Mouse (Mus musculus) embryo, embryonic 11.5 days (tissue): ENCODE results near the gene Lrrc4.

ENCODE experiments used
- DNase-seq: peaks from one replicate; pipeline ENCODE4 v3.0.0-alpha.2; 2012; ENCODE audit warnings: low read depth, low spot score

Lrrc4 gene

DNA sequence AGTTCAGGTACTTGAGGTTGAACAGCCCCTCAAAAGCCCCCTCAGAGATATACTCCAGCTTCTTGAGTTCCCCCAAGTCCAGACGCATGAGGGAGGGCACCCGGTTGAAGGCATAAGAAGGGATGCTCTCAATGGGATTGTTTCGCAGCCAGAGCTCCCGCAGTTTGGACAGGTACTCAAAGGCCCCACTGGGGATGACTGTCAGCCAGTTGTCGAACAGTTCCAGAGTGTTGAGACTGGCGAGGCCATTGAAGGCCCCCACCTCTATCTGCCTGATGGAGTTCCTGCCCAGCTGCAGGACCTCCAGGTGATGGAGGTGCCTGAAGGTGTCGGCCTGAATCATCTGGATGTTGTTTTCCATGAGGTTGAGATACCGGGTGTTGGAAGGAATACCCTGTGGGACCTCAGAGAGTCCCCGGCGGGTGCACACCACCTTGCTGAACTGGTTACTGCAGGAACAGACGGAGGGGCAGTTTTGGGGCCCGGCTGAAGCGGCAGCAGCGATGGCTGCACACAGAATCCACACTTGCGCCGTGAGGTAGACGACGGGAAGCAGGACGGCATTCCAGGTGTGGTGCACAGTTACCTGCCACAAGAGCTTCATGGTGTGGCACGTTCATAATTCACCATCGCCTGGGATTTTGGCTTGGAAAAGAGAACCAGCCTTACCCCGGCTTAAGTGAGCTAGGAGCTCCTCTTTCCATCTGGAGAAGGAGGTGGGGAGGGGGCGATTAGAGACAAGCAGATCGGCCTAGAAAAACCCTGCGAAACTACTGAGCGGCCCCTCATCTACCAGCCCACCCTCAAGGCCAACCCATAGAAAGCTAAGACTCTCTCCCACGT is at the start of gene Lrrc4:
Gene Lrrc4 (minus strand): TSS at position 737 of the 843 bp plus-strand sequence.
- DNase-seq, result no peak

- DNase-seq, result no peak
Observed at GRCm38 (mm10) chr6:28880909-28881308, 49.4 kb upstream of the Lrrc4 start.

- DNase-seq, result no peak
Observed at GRCm38 (mm10) chr6:28879315-28879714, 47.8 kb upstream of the Lrrc4 start.

DNA sequence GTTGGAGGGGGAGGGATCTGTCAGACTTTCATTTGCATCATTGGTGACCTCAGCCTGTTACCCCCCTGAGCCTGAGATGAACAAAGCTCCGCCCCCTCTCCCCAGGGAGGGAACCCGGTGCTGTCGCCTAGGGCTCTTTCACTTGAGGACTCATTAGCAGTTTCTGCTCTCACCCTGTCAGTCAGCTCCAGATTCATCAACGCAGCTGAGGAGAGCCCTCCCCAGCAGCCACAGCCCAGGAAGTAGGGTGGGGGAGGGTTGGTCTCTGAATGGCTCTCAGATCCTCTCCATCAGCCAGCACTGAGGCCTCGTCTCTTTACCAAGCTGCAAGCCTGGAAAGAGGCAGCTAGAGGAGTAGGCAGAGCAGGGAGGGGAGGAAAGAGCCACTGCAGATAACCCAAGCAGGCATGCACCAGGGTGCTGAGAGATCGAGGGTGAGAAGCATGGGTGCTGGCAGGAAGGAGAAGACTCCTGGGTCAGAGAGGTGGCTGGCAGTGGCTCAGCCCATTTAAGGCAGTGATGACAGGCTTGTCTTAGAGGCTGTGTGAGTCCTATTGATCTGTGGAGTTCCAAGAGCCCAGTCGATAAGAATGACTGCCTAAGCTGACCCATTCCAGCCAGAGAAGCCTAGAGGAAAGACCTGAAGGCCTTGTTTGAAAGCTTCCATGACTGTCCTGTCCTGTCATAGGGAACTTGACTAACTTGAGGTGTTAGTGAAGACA is 46.6 kb upstream of the Lrrc4 start:
- no peak for DNase-seq

DNA sequence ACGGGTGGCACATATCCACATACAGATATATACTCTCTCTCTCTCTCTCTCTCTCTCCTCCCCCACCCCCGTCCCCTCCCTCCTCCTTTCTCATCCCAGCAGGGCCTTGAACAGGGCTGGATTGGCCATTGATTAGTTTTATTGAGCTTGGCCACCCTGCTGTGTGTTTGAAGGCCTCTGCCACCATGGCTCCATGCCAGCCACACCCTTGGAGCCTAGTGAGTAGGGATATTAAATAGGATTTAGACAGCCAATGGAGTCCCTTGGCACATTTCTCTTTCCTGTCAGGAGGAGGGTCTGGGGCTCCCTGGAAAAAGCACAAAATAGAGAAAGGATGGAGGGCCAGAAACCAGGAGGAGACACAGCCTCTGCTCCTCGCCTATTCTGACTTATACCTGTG is 44.9 kb upstream of the Lrrc4 start:
- no peak for DNase-seq

GRCm38 (mm10) chr6:28875333-28875732 is 43.8 kb upstream of the Lrrc4 start:
- DNase-seq, result no peak

- no peak for DNase-seq
Observed at GRCm38 (mm10) chr6:28874759-28875158, 43.2 kb upstream of the Lrrc4 start.

- no peak for DNase-seq
Observed at GRCm38 (mm10) chr6:28874053-28874452, 42.5 kb upstream of the Lrrc4 start.

GRCm38 (mm10) chr6:28872421-28872795 is 40.9 kb upstream of the Lrrc4 start:
- no peak for DNase-seq

GRCm38 (mm10) chr6:28871725-28872420 is 40.3 kb upstream of the Lrrc4 start:
- no peak for DNase-seq

GRCm38 (mm10) chr6:28867516-28868251 is 36.1 kb upstream of the Lrrc4 start:
- no peak for DNase-seq

GRCm38 (mm10) chr6:28866206-28866605 is 34.7 kb upstream of the Lrrc4 start:
- DNase-seq, result no peak

DNA sequence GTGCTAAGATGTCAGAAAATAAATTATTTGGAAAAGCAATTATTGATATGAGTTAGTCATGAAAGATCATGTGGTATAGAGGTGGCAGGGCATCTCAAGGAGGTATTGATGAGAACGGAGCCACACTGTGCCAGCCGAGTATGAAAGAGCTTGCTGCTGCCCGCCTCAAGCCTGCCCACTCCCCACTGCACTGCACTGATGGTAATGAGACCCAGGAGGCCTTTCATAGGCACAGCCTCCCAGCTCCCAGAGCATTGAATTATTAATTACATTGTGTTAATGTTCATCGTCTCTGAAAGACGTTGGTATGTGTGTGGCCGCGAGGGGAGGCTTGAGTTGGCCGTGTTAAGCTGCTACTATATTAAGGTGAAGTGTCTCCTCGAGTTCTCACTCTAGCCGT is 33.6 kb upstream of the Lrrc4 start:
- DNase-seq, result no peak

- DNase-seq, result no peak
Observed at GRCm38 (mm10) chr6:28864684-28865083, 33.1 kb upstream of the Lrrc4 start.

DNA sequence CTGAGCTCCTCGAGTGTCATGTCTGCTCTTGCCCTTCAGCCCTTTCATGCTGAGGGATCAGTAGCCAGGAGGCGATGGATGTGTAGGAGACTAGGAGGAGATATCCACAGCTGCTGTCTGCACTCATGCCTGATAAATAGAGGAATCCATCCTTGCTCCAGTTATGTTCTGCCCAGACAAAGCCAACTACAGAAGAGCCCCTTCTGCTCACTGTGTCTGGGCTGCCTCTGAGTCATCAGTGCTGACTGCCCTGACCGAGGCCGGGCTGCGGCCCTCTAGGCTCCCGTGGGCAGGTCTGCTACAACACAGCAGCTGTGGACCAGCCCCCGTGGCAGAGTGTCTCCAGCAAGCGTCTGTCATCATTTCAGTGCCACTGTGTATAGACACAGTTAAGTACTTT is 30.8 kb upstream of the Lrrc4 start:
- no peak for DNase-seq

DNA sequence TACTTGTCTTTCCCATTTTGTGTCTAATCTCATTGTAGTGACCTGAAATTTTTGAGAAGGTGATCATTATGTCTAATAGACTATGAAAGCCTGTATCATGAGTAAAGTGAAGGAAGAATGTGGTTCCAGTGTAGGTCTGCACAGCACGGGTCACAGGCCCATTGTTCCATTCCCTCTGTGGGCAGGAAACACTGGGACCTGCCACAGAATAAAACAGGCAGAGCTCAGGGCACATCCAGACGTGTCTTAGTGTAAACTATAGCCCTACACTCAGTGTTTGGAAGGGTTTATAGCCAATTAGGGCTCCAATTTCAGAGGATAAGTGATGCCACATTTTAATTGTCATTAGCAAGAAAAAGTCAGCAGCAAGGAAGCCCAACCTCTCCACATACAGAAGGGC is 29.4 kb upstream of the Lrrc4 start:
- DNase-seq, result no peak

DNA sequence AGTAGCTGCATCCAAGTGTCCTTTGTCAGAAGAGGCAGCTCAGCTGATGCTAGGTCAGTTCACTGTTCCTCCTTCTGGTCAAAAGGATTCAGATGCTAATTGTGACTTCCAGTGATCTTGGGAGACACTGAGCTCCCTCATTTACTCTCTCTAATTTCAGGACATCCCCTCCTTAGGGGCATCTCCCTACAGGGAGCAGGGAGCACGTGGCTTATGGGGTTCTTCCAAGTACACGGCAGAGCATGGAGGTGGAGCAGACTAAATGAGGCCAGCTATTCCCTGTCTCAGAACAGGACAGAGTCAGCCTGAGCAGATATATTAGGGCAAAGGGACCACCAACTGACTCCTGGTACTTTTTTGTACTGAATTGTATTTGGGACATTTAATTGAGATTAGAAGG is 28.9 kb upstream of the Lrrc4 start:
- no peak for DNase-seq

- no peak for DNase-seq
Observed at GRCm38 (mm10) chr6:28859094-28859493, 27.5 kb upstream of the Lrrc4 start.

DNA sequence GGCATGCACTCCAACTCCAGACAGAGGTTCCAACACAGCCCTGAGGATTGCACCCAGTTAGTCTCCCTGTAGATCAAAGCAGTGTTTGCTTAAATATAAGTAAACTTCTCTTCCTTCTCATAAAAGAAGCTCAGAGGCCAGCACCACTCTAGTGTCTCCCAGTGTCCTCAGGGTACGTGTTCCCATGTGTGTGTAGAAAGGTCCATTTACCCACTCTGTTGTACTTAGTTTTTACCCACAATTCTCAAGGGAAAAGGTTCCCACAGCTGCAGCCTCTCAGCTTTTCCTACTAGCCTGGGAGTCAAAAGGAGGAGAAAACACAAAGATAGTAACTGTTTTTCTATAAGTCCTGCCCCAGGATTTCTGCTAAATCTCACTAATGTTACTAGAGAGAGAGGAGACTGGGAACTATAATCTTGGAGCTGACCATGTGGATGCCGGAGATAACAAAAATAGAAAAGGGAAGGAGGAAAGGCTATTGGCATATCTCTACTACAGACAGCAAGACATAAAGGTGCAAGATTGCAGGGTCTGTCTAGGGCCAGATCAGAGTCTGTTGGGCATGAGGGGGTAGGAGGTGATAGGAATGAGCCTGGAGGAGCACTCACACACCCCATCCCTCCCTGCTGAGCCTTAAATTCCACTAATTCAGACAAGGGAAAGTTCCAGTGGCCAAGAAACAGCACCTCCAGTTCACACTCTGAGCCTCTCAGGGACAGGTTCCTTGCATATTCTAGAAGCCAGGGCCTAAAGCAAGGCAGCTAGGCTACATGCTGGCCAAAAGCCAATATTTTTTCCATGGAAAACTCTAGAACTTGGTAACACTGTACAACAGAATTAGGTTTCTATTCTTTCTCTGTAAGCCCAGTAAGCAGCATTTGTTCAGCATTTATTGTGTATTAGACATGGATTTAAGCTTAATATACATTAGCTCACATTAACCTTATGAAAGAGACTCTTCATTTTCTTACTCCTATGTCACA is 25.9 kb upstream of the Lrrc4 start:
- no peak for DNase-seq

GRCm38 (mm10) chr6:28856789-28857188 is 25.2 kb upstream of the Lrrc4 start:
- no peak for DNase-seq

GRCm38 (mm10) chr6:28855442-28855841 is 23.9 kb upstream of the Lrrc4 start:
- DNase-seq, result no peak
